Mouse (Mus musculus): ENCODE data around the gene Cdc42ep4. TPM values are rescaled to one million over a fixed set of nuclear protein-coding genes. Genes with fewer than 3 reads are reported as not detected.
A peak's percentile ranks its signal among the peaks of the same experiment; 100 is the strongest.

Gene Cdc42ep4
- 89.8 and 98.0 TPM in 2 replicates for polyA plus RNA-seq (2015; fragmentation: Nextera tagmentation; extraction: Ambion mirVana)

DNA sequence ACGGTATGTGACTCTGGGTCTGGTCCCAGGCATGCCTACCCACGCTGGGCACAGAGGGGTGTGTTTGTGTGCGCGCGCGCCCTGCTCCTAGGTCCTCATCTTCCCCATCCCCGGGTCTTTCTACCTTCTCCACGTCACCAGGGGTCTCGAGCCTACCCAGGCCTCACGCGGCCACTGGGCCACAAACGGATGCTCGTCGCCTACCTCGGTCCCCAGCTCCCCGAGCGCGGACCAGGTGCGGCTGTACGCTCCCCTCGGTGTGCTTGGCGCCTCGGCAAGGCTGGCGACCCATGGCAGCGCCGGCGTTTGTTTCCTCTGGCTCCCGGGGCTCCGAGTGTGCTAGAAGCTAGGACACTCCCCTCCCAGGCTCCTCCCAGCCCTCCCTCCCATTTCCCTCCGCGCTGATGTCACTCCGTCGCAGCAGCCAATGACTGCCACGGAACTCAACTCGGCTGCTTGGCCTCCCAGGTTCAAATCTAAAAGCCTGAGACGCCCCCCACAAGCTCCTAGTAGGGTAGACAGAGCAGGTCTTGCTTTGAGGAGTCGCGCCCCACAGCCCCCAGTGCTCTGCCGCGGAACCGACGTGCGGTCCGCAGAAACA is at the start of gene Cdc42ep4:
TSS of gene Cdc42ep4 (minus strand) at position 398 of the 601 bp plus-strand sequence.
- Histone ChIP-seq H3K9ac (peak within 1 kb of the TSS; percentile 95), H3K9me3 (replicated peaks) (no peaks in the 10 kb centered on the region), H3K4me2 (peak within 1 kb of the TSS; percentile 90), H3K36me3 (ENCODE audit: poor library complexity, severe bottlenecking) (peaks cover 16% of the 10 kb centered on the region), H3K4me1 (peaks cover 42% of the 10 kb centered on the region), H3K27ac (peak within 1 kb of the TSS; percentile 95), H3K4me3 (peak within 1 kb of the TSS; percentile 74), H3K27me3 (no peaks in the 10 kb centered on the region)
- peak; percentile 91 for ATAC-seq
- under 1% methylated on average over 44 of the region's 44 CpGs for WGBS

DNA sequence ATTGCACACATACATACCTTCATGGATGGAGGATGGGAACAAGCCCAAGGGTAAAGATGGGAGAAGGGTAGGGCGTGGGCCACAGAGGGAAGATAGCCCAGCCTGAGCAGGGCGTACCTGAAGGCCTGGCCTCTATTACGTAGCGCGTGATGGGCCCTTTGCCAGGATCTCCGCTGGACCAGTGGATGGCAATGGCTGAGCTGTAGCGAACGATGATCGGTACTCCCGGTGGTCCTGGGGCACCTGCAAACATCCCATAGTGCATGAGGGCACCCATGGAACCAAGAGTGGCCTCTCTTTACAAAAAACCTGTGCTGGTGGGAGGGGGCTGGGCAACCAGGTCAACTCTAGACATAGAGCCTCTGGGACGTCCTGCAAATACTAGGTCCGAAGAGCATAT is 48.3 kb upstream of the Cdc42ep4 start:
- H3K27me3 ChIP-seq, result no peaks in the 10 kb centered on the region
- no peak overlapping the region for H3K9ac ChIP-seq
- no peaks in the 10 kb centered on the region for H3K9me3 ChIP-seq (replicated peaks)
- H3K36me3 ChIP-seq (ENCODE audit: poor library complexity, severe bottlenecking), result no peaks in the 10 kb centered on the region
- no peak overlapping the region for H3K4me2 ChIP-seq
- H3K4me1 ChIP-seq, result peaks cover 49% of the 10 kb centered on the region
- H3K4me3 ChIP-seq, result no peak overlapping the region
- no peak for ATAC-seq
- H3K27ac ChIP-seq, result no peak overlapping the region
- WGBS, result 95% methylated on average over 12 of the region's 12 CpGs

DNA sequence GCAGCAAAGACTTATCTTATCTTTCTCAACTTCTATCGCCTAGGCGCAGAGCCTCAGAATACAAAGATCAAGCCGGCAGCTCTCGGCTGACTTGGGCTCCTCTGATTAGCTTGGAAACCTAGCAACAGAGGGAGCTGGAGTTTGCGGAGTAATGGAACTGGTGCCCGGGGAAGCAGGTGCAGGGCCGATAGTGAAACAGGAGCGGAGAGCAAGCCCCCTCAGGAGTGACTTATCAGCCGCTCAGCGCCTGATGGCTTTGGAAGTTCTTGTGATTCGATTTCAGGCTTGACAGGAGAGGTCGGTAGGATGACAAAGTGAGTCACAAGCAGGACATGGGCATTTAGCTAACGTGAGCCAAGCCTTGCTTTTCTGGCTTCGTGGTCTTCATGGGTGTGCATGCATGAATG is 47.4 kb upstream of the Cdc42ep4 start:
- H3K4me2 ChIP-seq, result no peak overlapping the region
- no peaks in the 10 kb centered on the region for H3K27me3 ChIP-seq
- H3K9ac ChIP-seq, result no peak overlapping the region
- no peaks in the 10 kb centered on the region for H3K9me3 ChIP-seq (replicated peaks)
- ATAC-seq, result no peak
- H3K36me3 ChIP-seq (ENCODE audit: poor library complexity, severe bottlenecking), result no peaks in the 10 kb centered on the region
- WGBS, result 51% methylated on average over 14 of the region's 14 CpGs
- H3K4me1 ChIP-seq, result peaks cover 49% of the 10 kb centered on the region
- no peak overlapping the region for H3K27ac ChIP-seq
- H3K4me3 ChIP-seq, result no peak overlapping the region

DNA sequence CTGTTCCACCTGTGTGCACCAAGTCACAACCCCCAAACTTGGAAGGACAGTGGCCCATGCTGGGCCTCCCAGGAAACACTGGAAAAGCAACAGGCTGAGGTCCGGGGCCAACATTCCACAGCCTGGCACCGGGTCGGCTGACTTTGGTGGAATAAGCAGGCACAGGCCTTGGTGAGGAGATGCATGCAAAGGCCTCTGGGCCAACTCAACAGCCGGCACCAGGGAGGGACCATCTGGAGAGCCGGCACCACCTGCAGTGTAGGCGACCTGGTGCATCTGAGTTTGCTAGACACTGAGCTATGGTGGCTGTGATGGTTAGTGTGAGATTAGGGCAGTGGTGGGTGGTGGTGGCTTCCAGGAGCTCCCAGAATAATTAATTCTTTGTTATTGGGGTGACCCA is 46.3 kb upstream of the Cdc42ep4 start:
- no peak overlapping the region for H3K9ac ChIP-seq
- H3K36me3 ChIP-seq (ENCODE audit: poor library complexity, severe bottlenecking), result no peaks in the 10 kb centered on the region; the same call in 1 of the 2 replicates
- WGBS, result 65% methylated on average over 6 of the region's 6 CpGs
- H3K9me3 ChIP-seq (replicated peaks), result no peaks in the 10 kb centered on the region
- no peak overlapping the region for H3K4me2 ChIP-seq
- H3K27me3 ChIP-seq, result no peaks in the 10 kb centered on the region
- peak; percentile 46 for ATAC-seq
- H3K4me1 ChIP-seq, result peaks cover 47% of the 10 kb centered on the region
- peak overlapping the region; percentile 76 for H3K27ac ChIP-seq
- no peak overlapping the region for H3K4me3 ChIP-seq

DNA sequence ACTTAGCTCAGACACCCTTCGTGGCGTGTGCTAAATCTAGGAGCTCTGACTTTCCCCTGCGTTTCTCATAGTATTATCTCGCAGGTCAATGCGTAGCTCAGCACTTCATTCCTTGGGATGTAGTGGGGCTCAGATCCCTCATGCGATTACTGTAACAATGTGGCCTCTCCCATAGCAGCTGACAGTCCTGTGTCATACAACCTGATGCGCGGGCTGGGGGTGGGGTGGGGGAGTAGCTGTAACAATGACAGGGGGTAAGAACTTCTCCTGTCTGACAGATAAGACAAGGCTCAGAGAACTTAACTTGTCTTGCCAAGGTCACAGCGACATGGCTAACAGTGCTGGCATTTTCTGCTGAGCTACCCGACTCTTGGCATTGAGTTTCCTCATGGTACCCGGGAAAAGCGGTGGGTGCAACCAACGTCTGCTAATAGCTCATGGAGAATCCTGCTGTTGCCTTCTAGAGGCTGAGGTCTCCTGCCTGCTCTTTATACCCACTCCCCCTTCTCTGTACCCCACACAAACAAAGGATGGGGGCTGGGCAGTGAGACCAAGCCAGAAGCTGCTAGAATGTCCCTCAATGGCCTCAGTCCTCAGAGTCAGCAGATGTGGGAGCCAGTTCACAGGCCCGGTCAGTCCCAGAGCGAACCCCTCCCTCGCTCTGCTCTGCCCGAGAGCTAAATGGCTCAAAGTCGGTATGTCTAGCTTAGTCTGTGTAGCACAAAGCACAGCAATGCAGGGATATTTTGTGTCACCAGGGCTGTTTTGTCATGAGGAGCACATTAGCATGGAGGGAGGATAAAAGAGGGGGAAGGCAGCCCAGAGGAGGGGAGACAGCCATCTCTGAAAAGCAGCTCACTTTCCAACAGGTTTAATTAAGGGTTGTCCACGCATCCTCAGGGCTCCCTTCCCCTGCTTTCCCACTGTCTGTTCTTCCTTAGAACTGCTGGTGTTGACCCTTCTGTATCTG is 45.6 kb upstream of the Cdc42ep4 start:
- H3K4me2 ChIP-seq, result no peak overlapping the region
- peak overlapping the region; percentile 34 for H3K9ac ChIP-seq
- WGBS, result 48% methylated on average over 19 of the region's 19 CpGs
- H3K27ac ChIP-seq, result peak overlapping the region; percentile 76
- peak; percentile 27 for ATAC-seq
- peaks cover 44% of the 10 kb centered on the region for H3K4me1 ChIP-seq
- no peaks in the 10 kb centered on the region for H3K9me3 ChIP-seq (replicated peaks)
- H3K4me3 ChIP-seq, result no peak overlapping the region
- H3K36me3 ChIP-seq (ENCODE audit: poor library complexity, severe bottlenecking), result no peaks in the 10 kb centered on the region; the same call in 1 of the 2 replicates
- no peaks in the 10 kb centered on the region for H3K27me3 ChIP-seq

DNA sequence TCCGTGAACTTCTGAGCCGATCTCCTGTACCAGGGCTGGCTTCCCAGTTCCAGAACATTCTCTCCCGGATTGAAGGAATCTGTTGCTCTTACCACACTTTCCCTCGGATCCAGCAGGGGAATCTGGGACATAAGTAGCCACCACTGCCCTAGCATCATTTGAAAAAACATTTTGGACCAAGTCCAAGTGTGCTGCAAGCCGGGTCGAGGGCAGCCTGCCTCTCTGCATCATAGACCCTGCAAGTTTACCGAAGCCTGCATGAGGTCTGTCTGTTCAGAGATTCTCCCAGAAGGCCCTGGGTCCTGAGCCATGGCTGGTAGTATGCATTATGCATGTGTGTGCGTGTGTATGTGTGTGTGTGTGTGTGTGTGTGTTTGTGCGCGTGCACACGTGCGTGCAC is 44.2 kb upstream of the Cdc42ep4 start:
- peaks cover 55% of the 10 kb centered on the region for H3K4me1 ChIP-seq
- H3K36me3 ChIP-seq (ENCODE audit: poor library complexity, severe bottlenecking), result no peaks in the 10 kb centered on the region; the same call in 1 of the 2 replicates
- no peaks in the 10 kb centered on the region for H3K27me3 ChIP-seq
- no peak overlapping the region for H3K9ac ChIP-seq
- WGBS, result 82% methylated on average over 12 of the region's 12 CpGs
- H3K4me2 ChIP-seq, result no peak overlapping the region
- H3K4me3 ChIP-seq, result no peak overlapping the region
- ATAC-seq, result no peak
- H3K27ac ChIP-seq, result peak overlapping the region; percentile 14
- no peaks in the 10 kb centered on the region for H3K9me3 ChIP-seq (replicated peaks)

DNA sequence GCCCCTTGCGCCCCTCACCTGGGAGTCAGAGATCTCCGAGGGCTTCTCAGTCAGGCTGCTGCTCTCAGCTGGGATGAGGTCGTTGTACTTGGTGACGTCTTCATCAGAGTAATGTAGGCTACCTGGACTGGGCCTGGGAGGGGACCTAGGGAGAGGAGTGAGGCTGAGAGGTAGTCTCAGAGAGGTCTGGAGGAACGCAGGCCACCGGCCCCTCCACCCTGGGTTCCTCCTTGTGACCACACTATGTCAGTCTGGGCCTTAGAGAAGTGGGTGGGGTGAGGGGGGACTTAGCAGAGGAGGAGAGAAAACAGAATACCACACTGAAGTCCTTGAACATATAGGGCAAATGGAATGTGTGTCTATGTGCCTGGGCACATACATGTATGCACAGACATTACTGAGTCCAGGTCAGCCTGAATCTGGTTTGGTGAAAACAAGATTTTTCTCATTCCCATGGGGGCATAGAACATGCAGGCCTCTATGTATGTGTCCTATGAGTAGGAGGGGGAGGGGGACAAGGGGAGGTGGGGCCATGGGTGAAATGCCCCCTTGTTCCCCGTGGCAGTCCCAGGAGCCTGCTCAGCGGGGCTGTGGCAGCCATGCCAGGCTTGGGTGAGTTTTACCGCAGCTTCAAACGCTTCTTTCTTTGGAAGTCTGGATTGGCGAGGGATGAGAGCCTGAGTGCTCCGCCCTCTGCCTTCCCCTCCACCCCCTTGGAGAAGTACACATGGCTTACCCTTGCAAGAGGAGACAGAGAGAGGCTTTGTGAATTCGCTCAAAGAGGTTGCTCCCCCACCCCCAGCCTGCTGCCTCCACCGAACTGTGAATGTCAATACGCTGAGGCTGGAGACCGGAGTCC is 39.9 kb upstream of the Cdc42ep4 start:
- peak overlapping the region; percentile 18; the same call in 1 of the 2 replicates for H3K4me2 ChIP-seq
- peak; percentile 86 for ATAC-seq
- H3K27ac ChIP-seq, result peak overlapping the region; percentile 78
- peak overlapping the region; percentile 30; the same call in 1 of the 2 replicates for H3K9ac ChIP-seq
- no peak overlapping the region for H3K4me3 ChIP-seq
- no peaks in the 10 kb centered on the region for H3K27me3 ChIP-seq
- H3K36me3 ChIP-seq (ENCODE audit: poor library complexity, severe bottlenecking), result no peaks in the 10 kb centered on the region; the same call in 1 of the 2 replicates
- H3K9me3 ChIP-seq (replicated peaks), result no peaks in the 10 kb centered on the region
- peaks cover 53% of the 10 kb centered on the region for H3K4me1 ChIP-seq
- WGBS, result 30% methylated on average over 16 of the region's 16 CpGs

DNA sequence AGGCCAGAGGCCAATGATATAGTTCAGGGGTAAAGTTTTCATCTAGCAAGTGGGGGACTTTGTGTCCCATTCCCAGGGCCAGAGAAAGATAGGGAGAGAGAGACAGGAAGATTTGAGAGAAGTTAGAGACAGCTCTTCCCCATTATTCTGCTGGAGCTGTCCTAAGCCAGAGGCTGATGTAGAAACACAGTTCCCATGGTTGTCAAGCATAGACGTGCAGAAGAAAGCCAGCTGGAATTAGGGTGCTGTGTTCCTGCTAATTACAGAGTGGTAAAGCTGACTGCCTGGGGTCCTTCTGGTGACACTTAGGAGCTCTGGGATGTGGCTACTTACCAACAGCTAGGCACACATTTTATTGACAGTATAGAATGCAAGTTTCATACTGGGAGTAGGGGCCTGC is 37.4 kb upstream of the Cdc42ep4 start:
- Histone ChIP-seq H3K9ac (no peak overlapping the region), H3K4me1 (peaks cover 65% of the 10 kb centered on the region), H3K4me2 (no peak overlapping the region), H3K4me3 (no peak overlapping the region), H3K9me3 (replicated peaks) (no peaks in the 10 kb centered on the region), H3K27me3 (no peaks in the 10 kb centered on the region), H3K36me3 (ENCODE audit: poor library complexity, severe bottlenecking) (no peaks in the 10 kb centered on the region; the same call in 1 of the 2 replicates), H3K27ac (peak overlapping the region; percentile 6)
- WGBS, result 36% methylated on average over 1 of the region's 1 CpGs
- no peak for ATAC-seq

DNA sequence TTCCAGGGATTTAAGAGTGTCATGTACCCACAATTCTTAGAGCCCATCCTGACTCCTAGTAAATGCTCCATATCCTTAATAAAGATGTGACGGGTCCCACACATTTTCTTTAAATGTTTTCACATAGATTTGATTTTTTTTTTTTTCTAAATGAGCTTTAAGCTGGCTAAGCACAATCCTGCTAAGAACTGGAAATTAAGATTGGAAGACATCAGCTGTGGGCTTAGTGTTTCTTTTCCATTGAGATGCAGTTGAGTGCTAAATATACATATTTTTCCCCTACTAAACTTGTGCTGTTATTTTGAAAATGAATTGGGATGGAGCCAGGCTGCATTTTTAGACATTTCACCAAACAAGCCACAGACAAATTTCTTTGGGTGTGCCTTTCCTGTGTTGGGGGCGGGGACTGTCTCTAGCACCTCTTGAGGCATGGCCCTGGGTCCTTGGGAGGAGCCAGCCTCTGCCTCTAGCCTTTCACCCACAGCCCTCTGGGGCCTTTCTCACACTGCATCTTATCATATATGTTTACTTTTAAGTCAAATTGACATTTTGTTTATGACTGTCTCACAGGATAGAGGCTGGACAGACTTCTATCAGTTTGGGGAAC is 36.6 kb upstream of the Cdc42ep4 start:
- WGBS, result 83% methylated on average over 2 of the region's 2 CpGs
- H3K4me1 ChIP-seq, result peaks cover 65% of the 10 kb centered on the region
- no peak overlapping the region for H3K4me2 ChIP-seq
- H3K4me3 ChIP-seq, result no peak overlapping the region
- H3K9me3 ChIP-seq (replicated peaks), result no peaks in the 10 kb centered on the region
- H3K27ac ChIP-seq, result peak overlapping the region; percentile 6; the same call in 1 of the 2 replicates
- no peak for ATAC-seq
- H3K36me3 ChIP-seq (ENCODE audit: poor library complexity, severe bottlenecking), result no peaks in the 10 kb centered on the region; the same call in 1 of the 2 replicates
- H3K9ac ChIP-seq, result no peak overlapping the region
- no peaks in the 10 kb centered on the region for H3K27me3 ChIP-seq

DNA sequence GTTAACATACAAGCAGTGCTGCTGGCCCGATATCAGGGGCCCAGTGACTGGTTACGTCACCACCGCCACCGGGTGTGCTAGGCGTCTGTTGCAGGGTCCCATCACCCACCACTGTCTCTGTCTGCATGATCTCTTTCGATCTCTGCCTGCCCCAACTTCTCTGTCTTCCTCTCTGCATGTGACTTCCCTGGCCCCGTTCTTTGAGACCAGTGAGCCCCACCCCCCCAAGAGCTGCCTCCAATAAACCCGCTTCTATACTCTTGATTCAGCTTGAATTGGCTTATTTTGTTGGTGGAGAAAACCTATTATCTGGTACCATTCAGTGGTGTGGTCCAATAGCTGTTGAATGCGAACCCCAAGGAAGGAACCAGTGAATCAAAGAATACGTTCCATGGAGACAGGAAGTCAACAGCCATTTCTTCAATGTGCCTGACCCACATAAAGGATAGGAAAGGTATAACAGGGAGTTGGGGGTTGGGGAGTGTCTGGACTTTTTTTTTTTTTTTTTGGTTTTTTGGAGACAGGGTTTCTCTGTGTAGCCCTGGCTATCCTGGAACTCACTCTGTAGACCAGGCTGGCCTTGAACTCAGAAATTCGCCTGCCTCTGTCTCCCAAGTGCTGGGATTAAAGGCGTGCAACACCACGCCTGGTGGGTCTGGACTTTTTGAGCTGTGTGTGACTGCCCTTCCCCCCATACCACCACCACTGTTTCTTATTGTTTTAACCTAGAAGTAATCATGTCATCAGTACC is 35.9 kb upstream of the Cdc42ep4 start:
- Histone ChIP-seq H3K9me3 (replicated peaks) (no peaks in the 10 kb centered on the region), H3K4me1 (peaks cover 63% of the 10 kb centered on the region), H3K9ac (no peak overlapping the region), H3K27ac (peak overlapping the region; percentile 98; the same call in 1 of the 2 replicates), H3K36me3 (ENCODE audit: poor library complexity, severe bottlenecking) (no peaks in the 10 kb centered on the region), H3K4me2 (peak overlapping the region; percentile 58), H3K4me3 (no peak overlapping the region), H3K27me3 (no peaks in the 10 kb centered on the region)
- 60% methylated on average over 13 of the region's 13 CpGs for WGBS
- no peak for ATAC-seq

DNA sequence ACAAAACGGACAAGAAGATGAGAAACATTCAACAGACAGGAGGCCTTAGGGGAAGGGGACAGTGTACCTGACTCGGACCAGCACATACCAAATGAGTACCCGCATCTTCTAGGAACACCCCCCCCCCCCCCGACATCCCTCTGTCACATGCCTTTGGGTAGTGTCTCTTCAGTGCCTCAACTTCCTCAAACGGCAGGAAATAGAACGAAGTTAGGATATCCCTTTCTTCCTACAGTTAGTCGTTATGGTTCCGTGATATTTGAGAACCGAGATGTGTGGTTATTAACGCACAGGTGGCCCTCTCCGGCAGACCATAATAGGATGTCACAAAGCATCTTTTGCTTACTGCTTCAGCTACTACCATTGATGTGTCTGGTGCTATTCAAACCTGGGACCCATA is 35.3 kb upstream of the Cdc42ep4 start:
- Histone ChIP-seq H3K4me3 (no peak overlapping the region), H3K27me3 (no peaks in the 10 kb centered on the region), H3K9me3 (replicated peaks) (no peaks in the 10 kb centered on the region), H3K4me1 (peaks cover 63% of the 10 kb centered on the region), H3K4me2 (peak overlapping the region; percentile 58), H3K36me3 (ENCODE audit: poor library complexity, severe bottlenecking) (no peaks in the 10 kb centered on the region), H3K27ac (peak overlapping the region; percentile 98), H3K9ac (no peak overlapping the region)
- no peak for ATAC-seq
- 78% methylated on average over 11 of the region's 11 CpGs for WGBS
